Mouse (Mus musculus): ENCODE measurements around the gene Olfr106-ps. TPM values are rescaled to one million over a fixed set of nuclear protein-coding genes. Genes with fewer than 3 reads are reported as not detected.

Olfr106-ps gene
- not detected in 2 replicates for polyA plus RNA-seq (2012)

GRCm38 (mm10) chr17:37390093-37390492 is at the start of gene Olfr106-ps:
Gene Olfr106-ps, plus strand, starts transcription at chr17:37390393.
- TF ChIP-seq GATA1 (IDR thresholded peaks at IDR 0.05; ENCODE audit: low read length) (no peak), TAL1 (IDR thresholded peaks at IDR 0.05; ENCODE audit: low read length) (no peak)
- no peaks in the 10 kb centered on the region for H3K4me1 ChIP-seq (ENCODE audit: control insufficient read depth)
- no peaks in the 10 kb centered on the region; the same call in 1 of the 2 replicates for H3K9me3 ChIP-seq (ENCODE audit: control insufficient read depth, low read length)
- H3K27me3 ChIP-seq (ENCODE audit: control insufficient read depth): no peaks in the 10 kb centered on the region
- H3K36me3 ChIP-seq (ENCODE audit: control insufficient read depth): no peaks in the 10 kb centered on the region
- no peak within 1 kb of the TSS for H3K4me3 ChIP-seq (replicated peaks)

GRCm38 (mm10) chr17:37359282-37359681 is 30.9 kb upstream of the Olfr106-ps start, which contains the start of gene Olfr104-ps:
Gene Olfr104-ps, plus strand, starts transcription at chr17:37359582.
- no peak within 1 kb of the TSS for H3K4me3 ChIP-seq (replicated peaks)
- H3K27me3 ChIP-seq (ENCODE audit: control insufficient read depth): no peaks in the 10 kb centered on the region
- H3K9me3 ChIP-seq (ENCODE audit: control insufficient read depth, low read length): no peaks in the 10 kb centered on the region; the same call in 1 of the 2 replicates
- H3K4me1 ChIP-seq (ENCODE audit: control insufficient read depth): no peaks in the 10 kb centered on the region
- H3K36me3 ChIP-seq (ENCODE audit: control insufficient read depth): no peaks in the 10 kb centered on the region
- no peak for TF ChIP-seq GATA1 (IDR thresholded peaks at IDR 0.05; ENCODE audit: low read length)

- Histone ChIP-seq H3K9me3 (ENCODE audit: control insufficient read depth, low read length) (0 out of 2 replicates have a peak, but pooled peaks cover 2% of the 10 kb centered on the region), H3K36me3 (ENCODE audit: control insufficient read depth) (no peaks in the 10 kb centered on the region), H3K27me3 (ENCODE audit: control insufficient read depth) (no peaks in the 10 kb centered on the region), H3K4me3 (replicated peaks) (no peak within 1 kb of the TSS), H3K4me1 (ENCODE audit: control insufficient read depth) (no peaks in the 10 kb centered on the region)
- TF ChIP-seq TAL1 (IDR thresholded peaks at IDR 0.05; ENCODE audit: low read length) (no peak), GATA1 (IDR thresholded peaks at IDR 0.05; ENCODE audit: low read length) (no peak)
Observed at GRCm38 (mm10) chr17:37378733-37379132, 11.5 kb upstream of the Olfr106-ps start, which contains the start of gene Olfr105-ps. Gene Olfr105-ps, plus strand, starts transcription at chr17:37379033.

- H3K4me3 ChIP-seq (replicated peaks): no peak within 1 kb of the TSS
- H3K36me3 ChIP-seq (ENCODE audit: control insufficient read depth): no peaks in the 10 kb centered on the region
- no peaks in the 10 kb centered on the region for H3K4me1 ChIP-seq (ENCODE audit: control insufficient read depth)
- H3K27me3 ChIP-seq (ENCODE audit: control insufficient read depth): no peaks in the 10 kb centered on the region
- H3K9me3 ChIP-seq (ENCODE audit: control insufficient read depth, low read length): no peaks in the 10 kb centered on the region
- TF ChIP-seq TAL1 (IDR thresholded peaks at IDR 0.05; ENCODE audit: low read length): no peak
- TF ChIP-seq GATA1 (IDR thresholded peaks at IDR 0.05; ENCODE audit: low read length): no peak
Observed at GRCm38 (mm10) chr17:37398926-37399325, 8.7 kb downstream of the Olfr106-ps start, which contains the start of gene Olfr107. Gene Olfr107, plus strand, starts transcription at chr17:37399226.

GRCm38 (mm10) chr17:37413380-37413779 is 23.2 kb downstream of the Olfr106-ps start:
- Histone ChIP-seq H3K9me3 (ENCODE audit: control insufficient read depth, low read length) (peaks cover 12% of the 10 kb centered on the region), H3K36me3 (ENCODE audit: control insufficient read depth) (no peaks in the 10 kb centered on the region)
- no peak for TF ChIP-seq TAL1 (IDR thresholded peaks at IDR 0.05; ENCODE audit: low read length)
- no peak for TF ChIP-seq GATA1 (IDR thresholded peaks at IDR 0.05; ENCODE audit: low read length)

GRCm38 (mm10) chr17:37445180-37445579 is 55.0 kb downstream of the Olfr106-ps start, which contains the start of gene Olfr108:
Gene Olfr108, plus strand, starts transcription at chr17:37445480.
- Histone ChIP-seq H3K4me3 (replicated peaks) (no peak within 1 kb of the TSS), H3K27me3 (ENCODE audit: control insufficient read depth) (no peaks in the 10 kb centered on the region), H3K36me3 (ENCODE audit: control insufficient read depth) (no peaks in the 10 kb centered on the region), H3K4me1 (ENCODE audit: control insufficient read depth) (no peaks in the 10 kb centered on the region), H3K9me3 (ENCODE audit: control insufficient read depth, low read length) (no peaks in the 10 kb centered on the region)
- TF ChIP-seq TAL1 (IDR thresholded peaks at IDR 0.05; ENCODE audit: low read length) (no peak), GATA1 (IDR thresholded peaks at IDR 0.05; ENCODE audit: low read length) (no peak)

More at GRCm38 (mm10) chr17:37413380-37413779, 23.2 kb downstream of the Olfr106-ps start:
- Histone ChIP-seq H3K27me3 (ENCODE audit: control insufficient read depth) (no peaks in the 10 kb centered on the region), H3K4me1 (ENCODE audit: control insufficient read depth) (no peaks in the 10 kb centered on the region), H3K4me3 (replicated peaks) (no peak overlapping the region)

Other genes starting within 250 kb of the Olfr106-ps start
- not detected in 2 replicates for gene Olfr93, start 228.9 kb upstream of the Olfr106-ps start, polyA plus RNA-seq (2012)
- gene Ubd, start 196.5 kb upstream of the Olfr106-ps start, polyA plus RNA-seq (2012): not detected in 2 replicates
- gene Olfr94, start 189.4 kb upstream of the Olfr106-ps start, polyA plus RNA-seq (2012): not detected in 2 replicates
- not detected in 2 replicates for gene Olfr95, start 177.3 kb upstream of the Olfr106-ps start, polyA plus RNA-seq (2012)
- not detected in 2 replicates for gene Olfr96, start 170.2 kb upstream of the Olfr106-ps start, polyA plus RNA-seq (2012)
- not detected in 2 replicates for gene Olfr97, start 153.1 kb upstream of the Olfr106-ps start, polyA plus RNA-seq (2012)
- 0.06 TPM in 1 of 2 replicates, not detected in the other for gene Olfr98, start 126.6 kb upstream of the Olfr106-ps start, polyA plus RNA-seq (2012)
- gene H2-M3, start 120.2 kb upstream of the Olfr106-ps start, polyA plus RNA-seq (2012): not detected in 2 replicates
- gene Olfr99, start 106.9 kb upstream of the Olfr106-ps start, polyA plus RNA-seq (2012): not detected in 2 replicates
- gene Olfr101, start 86.1 kb upstream of the Olfr106-ps start, polyA plus RNA-seq (2012): 0.02 TPM in 1 of 2 replicates, not detected in the other
- not detected in 2 replicates for gene Olfr102, start 73.3 kb upstream of the Olfr106-ps start, polyA plus RNA-seq (2012)
- gene Olfr103, start 50.7 kb upstream of the Olfr106-ps start, polyA plus RNA-seq (2012): not detected in 2 replicates
- not detected in 2 replicates for gene Olfr104-ps, start 30.8 kb upstream of the Olfr106-ps start, polyA plus RNA-seq (2012)
- not detected in 2 replicates for gene Olfr105-ps, start 11.4 kb upstream of the Olfr106-ps start, polyA plus RNA-seq (2012)
- not detected in 2 replicates for gene Olfr107, start 8.8 kb downstream of the Olfr106-ps start, polyA plus RNA-seq (2012)
- gene Olfr108, start 55.1 kb downstream of the Olfr106-ps start, polyA plus RNA-seq (2012): not detected in 2 replicates
- not detected in 2 replicates for gene Olfr109, start 68.5 kb downstream of the Olfr106-ps start, polyA plus RNA-seq (2012)
- not detected in 2 replicates for gene H2-M2, start 93.2 kb downstream of the Olfr106-ps start, polyA plus RNA-seq (2012)
- 0.02 TPM in 1 of 2 replicates, not detected in the other for gene Olfr110, start 102.1 kb downstream of the Olfr106-ps start, polyA plus RNA-seq (2012)
- not detected in 2 replicates for gene Olfr111, start 117.6 kb downstream of the Olfr106-ps start, polyA plus RNA-seq (2012)
- not detected in 2 replicates for gene Olfr112, start 179.1 kb downstream of the Olfr106-ps start, polyA plus RNA-seq (2012)
- gene Olfr113, start 187.3 kb downstream of the Olfr106-ps start, polyA plus RNA-seq (2012): not detected in 2 replicates
- not detected in 2 replicates for gene Olfr114, start 202.3 kb downstream of the Olfr106-ps start, polyA plus RNA-seq (2012)
- gene Olfr115, start 236.7 kb downstream of the Olfr106-ps start, polyA plus RNA-seq (2012): not detected in 2 replicates
- gene Olfr116, start 236.8 kb downstream of the Olfr106-ps start, polyA plus RNA-seq (2012): not detected in 2 replicates